Mouse (Mus musculus) stomach, postnatal 0 days (tissue): ENCODE results near the gene AI467606.

Experiments used
- CTCF ChIP-seq: IDR thresholded peaks from 2 replicates; pipeline ENCODE4 v1.5.1; 2016; ENCODE audit warnings: antibody characterized with exemption, low read depth, mild to moderate bottlenecking, moderate library complexity
- EP300 ChIP-seq: optimal IDR thresholded peaks from 2 replicates; pipeline ENCODE3; 2016; ENCODE audit warnings: antibody characterized with exemption

DNA sequence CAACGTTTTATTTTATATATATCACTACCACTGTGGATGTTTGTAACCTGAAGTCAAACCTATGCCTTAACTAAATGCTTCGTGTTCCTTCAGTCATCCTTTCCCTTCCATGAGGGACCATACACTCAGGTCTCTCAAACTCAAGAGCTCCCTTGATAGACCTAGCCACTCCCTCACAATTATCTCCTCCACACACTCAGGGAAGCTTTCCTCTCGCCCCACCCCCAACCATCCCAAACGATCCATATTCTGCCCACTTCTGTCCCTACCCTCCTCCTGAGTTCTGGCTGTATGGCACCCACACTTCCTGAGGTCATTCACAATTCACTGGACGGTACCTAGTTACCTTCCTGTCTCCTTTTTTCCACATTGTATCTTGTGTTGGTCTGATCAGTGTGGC lies 7.4 kb downstream of the AI467606 start:
- TF ChIP-seq CTCF: no peak
- TF ChIP-seq EP300: no peak
